ENCODE assay signal across 14 mouse cellular contexts in genomic region chr5:96351963-96352362, GRCm38 (mm10). TPM values are rescaled to one million over a fixed set of nuclear protein-coding genes. Genes with fewer than 3 reads are reported as not detected.
DNase-seq lines count a peak whose midpoint lies in the region; ATAC-seq and TF ChIP-seq lines count a peak whose summit lies in the region.
"Had no signal": no experiment of that assay in that cellular context is flagged by ENCODE, and none has a peak within 500 bp of the region (broad histone marks: within the 10 kb centered on the region; RNA-seq: fewer than 3 reads in every experiment).

No protein-coding gene starts in this region.

- ATAC-seq in hindbrain, postnatal 0 days = no peak
- no peak for ATAC-seq in hindbrain, embryonic 12.5 days (ENCODE audit: low FRiP score)
- no peak for ATAC-seq in midbrain, postnatal 0 days (ENCODE audit: low FRiP score)
- no peak for ATAC-seq in midbrain, embryonic 15.5 days (replicated peaks)
- ATAC-seq in forebrain, embryonic 16.5 days = no peak
- ATAC-seq: forebrain, embryonic 14.5 days; intestine, embryonic 15.5 days had no signal

- H3K4me3 ChIP-seq in hindbrain, postnatal 0 days (ENCODE audit: low read length) = no peak overlapping the region
- no peak overlapping the region for H3K4me3 ChIP-seq in hindbrain, embryonic 12.5 days
- no peak overlapping the region for H3K4me3 ChIP-seq in midbrain, postnatal 0 days (ENCODE audit: low read depth, low read length)
- no peak overlapping the region for H3K4me3 ChIP-seq in midbrain, embryonic 15.5 days
- H3K4me3 ChIP-seq in small intestine, adult 2 months (ENCODE audit: low read depth, low read length) = no peak overlapping the region
- no peak overlapping the region for H3K4me3 ChIP-seq in embryonic facial prominence, embryonic 10.5 days
- no peak overlapping the region for H3K4me3 ChIP-seq in forebrain, embryonic 16.5 days (replicated peaks; ENCODE audit: low read length)
- H3K4me3 ChIP-seq: intestine, embryonic 15.5 days; neural tube, embryonic 12.5 days had no signal

- no peaks in the 10 kb centered on the region for H3K27me3 ChIP-seq in hindbrain, postnatal 0 days (ENCODE audit: insufficient read depth, low read length)
- H3K27me3 ChIP-seq in hindbrain, embryonic 12.5 days = no peaks in the 10 kb centered on the region
- no peaks in the 10 kb centered on the region for H3K27me3 ChIP-seq in midbrain, postnatal 0 days (ENCODE audit: insufficient read depth, low read length)
- no peaks in the 10 kb centered on the region for H3K27me3 ChIP-seq in midbrain, embryonic 15.5 days (replicated peaks)
- no peaks in the 10 kb centered on the region for H3K27me3 ChIP-seq in small intestine, adult 2 months (ENCODE audit: control insufficient read depth, insufficient read depth, low read length)
- no peaks in the 10 kb centered on the region for H3K27me3 ChIP-seq in embryonic facial prominence, embryonic 10.5 days (replicated peaks; ENCODE audit: low read depth, poor library complexity, severe bottlenecking)
- no peaks in the 10 kb centered on the region for H3K27me3 ChIP-seq in forebrain, embryonic 16.5 days (replicated peaks; ENCODE audit: control insufficient read depth, insufficient read depth, low read length)
- H3K27me3 ChIP-seq: intestine, embryonic 15.5 days; neural tube, embryonic 12.5 days had no signal

- no peaks in the 10 kb centered on the region for H3K4me1 ChIP-seq in hindbrain, postnatal 0 days (ENCODE audit: insufficient read depth, low read length)
- 0 out of 2 replicates have a peak, but pooled peaks cover 2% of the 10 kb centered on the region for H3K4me1 ChIP-seq in hindbrain, embryonic 12.5 days
- H3K4me1 ChIP-seq in midbrain, postnatal 0 days (ENCODE audit: insufficient read depth, low read length) = no peaks in the 10 kb centered on the region
- no peaks in the 10 kb centered on the region for H3K4me1 ChIP-seq in midbrain, embryonic 15.5 days
- no peaks in the 10 kb centered on the region for H3K4me1 ChIP-seq in small intestine, adult 2 months (ENCODE audit: control insufficient read depth, insufficient read depth, insufficient read length, low read length)
- no peaks in the 10 kb centered on the region for H3K4me1 ChIP-seq in embryonic facial prominence, embryonic 10.5 days
- H3K4me1 ChIP-seq in forebrain, embryonic 16.5 days (replicated peaks; ENCODE audit: control insufficient read depth, insufficient read depth, low read length) = no peaks in the 10 kb centered on the region
- H3K4me1 ChIP-seq: intestine, embryonic 15.5 days; neural tube, embryonic 12.5 days had no signal

- no peaks in the 10 kb centered on the region for H3K9me3 ChIP-seq in hindbrain, postnatal 0 days (ENCODE audit: low read length)
- H3K9me3 ChIP-seq in hindbrain, embryonic 12.5 days (replicated peaks) = no peaks in the 10 kb centered on the region
- no peaks in the 10 kb centered on the region for H3K9me3 ChIP-seq in midbrain, postnatal 0 days (ENCODE audit: low read length)
- H3K9me3 ChIP-seq in midbrain, embryonic 15.5 days = no peaks in the 10 kb centered on the region
- H3K9me3 ChIP-seq in embryonic facial prominence, embryonic 10.5 days = no peaks in the 10 kb centered on the region
- H3K9me3 ChIP-seq in forebrain, embryonic 16.5 days (ENCODE audit: control insufficient read depth, low read length) = no peaks in the 10 kb centered on the region
- H3K9me3 ChIP-seq: intestine, embryonic 15.5 days; neural tube, embryonic 12.5 days had no signal

- TF ChIP-seq CTCF in hindbrain, postnatal 0 days (IDR thresholded peaks at IDR 0.05; ENCODE audit: low read depth) = peak; percentile 43
- TF ChIP-seq CTCF in midbrain, postnatal 0 days (IDR thresholded peaks at IDR 0.05) = peak; percentile 52
- TF ChIP-seq CTCF in small intestine, adult 2 months (IDR thresholded peaks at IDR 0.05; ENCODE audit: extremely low read depth, insufficient read length, insufficient replicate concordance, low read depth, low read length) = peak; percentile 53; the same call in 1 of the 2 replicates

- no peak for DNase-seq in hindbrain, postnatal 0 days (ENCODE audit: low spot score)
- no peak for DNase-seq in midbrain, postnatal 0 days (ENCODE audit: low spot score)
- peak; percentile 57 for DNase-seq in ZHBTc4 (ENCODE audit: low read depth, low spot score)
- DNase-seq in embryonic facial prominence, embryonic 10.5 days (ENCODE audit: low spot score) = no peak
- DNase-seq: cerebellum, adult 9-11 months had no signal

- no peak overlapping the region for H3K27ac ChIP-seq in hindbrain, postnatal 0 days
- no peak overlapping the region for H3K27ac ChIP-seq in hindbrain, embryonic 12.5 days
- no peak overlapping the region for H3K27ac ChIP-seq in midbrain, postnatal 0 days (ENCODE audit: low read depth, low read length)
- H3K27ac ChIP-seq in midbrain, embryonic 15.5 days = no peak overlapping the region
- no peak overlapping the region for H3K27ac ChIP-seq in small intestine, adult 2 months (ENCODE audit: insufficient read depth, low read depth, low read length)
- no peak overlapping the region for H3K27ac ChIP-seq in embryonic facial prominence, embryonic 10.5 days (replicated peaks)
- no peak overlapping the region for H3K27ac ChIP-seq in forebrain, embryonic 16.5 days (ENCODE audit: low read length)
- H3K27ac ChIP-seq: intestine, embryonic 15.5 days; neural tube, embryonic 12.5 days had no signal

- no peak overlapping the region for H3K9ac ChIP-seq in hindbrain, postnatal 0 days (replicated peaks; ENCODE audit: low read length)
- H3K9ac ChIP-seq in hindbrain, embryonic 12.5 days = no peak overlapping the region
- H3K9ac ChIP-seq in midbrain, postnatal 0 days (replicated peaks; ENCODE audit: low read length, poor library complexity, severe bottlenecking) = no peak overlapping the region
- H3K9ac ChIP-seq in midbrain, embryonic 15.5 days = no peak overlapping the region
- no peak overlapping the region for H3K9ac ChIP-seq in forebrain, embryonic 16.5 days (replicated peaks; ENCODE audit: low read depth, low read length)
- H3K9ac ChIP-seq: intestine, embryonic 15.5 days; neural tube, embryonic 12.5 days had no signal

- TF ChIP-seq POLR2A in small intestine, adult 2 months (IDR thresholded peaks at IDR 0.05; ENCODE audit: low read depth, low read length) = no peak

- H3K4me2 ChIP-seq in hindbrain, postnatal 0 days (ENCODE audit: low read depth, low read length) = no peak overlapping the region
- no peak overlapping the region for H3K4me2 ChIP-seq in hindbrain, embryonic 12.5 days (replicated peaks)
- H3K4me2 ChIP-seq in midbrain, postnatal 0 days (ENCODE audit: low read depth, low read length, poor library complexity, severe bottlenecking) = no peak overlapping the region
- H3K4me2 ChIP-seq in midbrain, embryonic 15.5 days = no peak overlapping the region
- H3K4me2 ChIP-seq in forebrain, embryonic 16.5 days (ENCODE audit: low read length) = no peak overlapping the region
- H3K4me2 ChIP-seq: heart, embryonic 11.5 days; intestine, embryonic 15.5 days; neural tube, embryonic 12.5 days had no signal

- no peaks in the 10 kb centered on the region for H3K36me3 ChIP-seq in hindbrain, postnatal 0 days (ENCODE audit: insufficient read depth, low read length)
- no peaks in the 10 kb centered on the region for H3K36me3 ChIP-seq in hindbrain, embryonic 12.5 days
- no peaks in the 10 kb centered on the region for H3K36me3 ChIP-seq in midbrain, postnatal 0 days (ENCODE audit: insufficient read depth, low read length)
- H3K36me3 ChIP-seq in midbrain, embryonic 15.5 days (replicated peaks) = no peaks in the 10 kb centered on the region
- H3K36me3 ChIP-seq in small intestine, adult 2 months (ENCODE audit: control insufficient read depth, insufficient read depth, low read length) = no peaks in the 10 kb centered on the region
- H3K36me3 ChIP-seq in embryonic facial prominence, embryonic 10.5 days (replicated peaks) = no peaks in the 10 kb centered on the region
- no peaks in the 10 kb centered on the region for H3K36me3 ChIP-seq in forebrain, embryonic 16.5 days (ENCODE audit: control insufficient read depth, insufficient read depth)
- H3K36me3 ChIP-seq: intestine, embryonic 15.5 days; neural tube, embryonic 12.5 days had no signal

RNA-seq across cellular contexts. Expression of gene Fras1, which starts 21.8 kb away (rescaled TPM):
- total RNA-seq in hindbrain, postnatal 0 days (2014; rRNA removed) = 10.1 and 15.3 TPM in 2 replicates
- polyA plus RNA-seq in hindbrain, postnatal 0 days (2015; fragmentation: Nextera tagmentation; extraction: Ambion mirVana) = 2.9 and 3.9 TPM in 2 replicates
- 11.2 and 13.4 TPM in 2 replicates for polyA plus RNA-seq in hindbrain, embryonic 12.5 days (2016; fragmentation: Nextera tagmentation; extraction: Ambion mirVana)
- total RNA-seq in midbrain, postnatal 0 days (2014; rRNA removed) = 7.3 and 9.1 TPM in 2 replicates
- 2.3 TPM in 2 replicates for polyA plus RNA-seq in midbrain, postnatal 0 days (2015; fragmentation: Nextera tagmentation; extraction: Ambion mirVana)
- polyA plus RNA-seq in midbrain, embryonic 15.5 days (2015; fragmentation: Nextera tagmentation; extraction: Ambion mirVana) = 4.7 and 6.4 TPM in 2 replicates
- polyA plus RNA-seq in small intestine, adult 2 months (2012; rRNA removed) = 0.29 and 0.56 TPM in 2 replicates
- polyA plus RNA-seq in embryonic facial prominence, embryonic 10.5 days (2016; fragmentation: Nextera tagmentation; extraction: Ambion mirVana) = 11.1 and 12.8 TPM in 2 replicates
- 2.8 and 3.4 TPM in 2 replicates for polyA plus RNA-seq in forebrain, embryonic 16.5 days (2015; fragmentation: Nextera tagmentation; extraction: Ambion mirVana)
- total RNA-seq: megakaryocyte, adult 5-6 weeks had no signal
